Mouse (Mus musculus): ENCODE results near the gene Usb1.

DNA sequence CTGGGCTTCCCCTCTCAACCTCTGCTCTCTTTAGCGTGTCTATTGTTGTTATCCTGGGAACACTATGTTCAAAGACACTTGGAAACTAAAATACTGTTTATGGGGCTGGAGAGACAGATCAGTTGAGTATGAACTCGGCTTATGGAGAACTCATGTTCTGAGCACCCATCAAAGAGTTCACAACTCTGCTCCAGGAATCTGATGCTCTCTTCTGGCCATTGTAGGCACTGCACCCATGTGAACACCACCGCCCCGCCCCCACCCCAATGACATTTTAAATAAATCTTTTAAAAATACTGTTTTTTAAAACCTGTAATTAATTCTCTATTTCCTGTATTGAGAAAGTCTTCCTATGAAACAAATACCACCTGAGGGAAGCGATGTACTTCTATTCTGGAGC, 29.7 kb upstream of the Usb1 start:
- TF ChIP-seq CTCF (conservative IDR thresholded peaks at IDR 0.05; ENCODE audit: low read length) (peak; percentile 58), POU5F1 (IDR thresholded peaks at IDR 0.05; ENCODE audit: borderline replicate concordance, low read length) (no peak)
